Mouse (Mus musculus) embryonic fibroblast, embryonic 13.5 days (primary cell): ENCODE results near the gene Prkag1.

Source experiments
- CTCF ChIP-seq: IDR thresholded peaks from 2 replicates; pipeline ENCODE4 v1.5.1; 2011; ENCODE audit warnings: mild to moderate bottlenecking, control low read depth, low read length, moderate library complexity, borderline replicate concordance; ENCODE audit not compliant: insufficient read depth
- POLR2A ChIP-seq: IDR thresholded peaks from 2 replicates; pipeline ENCODE4 v1.6.1; 2011; ENCODE audit warnings: low read depth, mild to moderate bottlenecking, control low read depth, low read length, moderate library complexity

DNA sequence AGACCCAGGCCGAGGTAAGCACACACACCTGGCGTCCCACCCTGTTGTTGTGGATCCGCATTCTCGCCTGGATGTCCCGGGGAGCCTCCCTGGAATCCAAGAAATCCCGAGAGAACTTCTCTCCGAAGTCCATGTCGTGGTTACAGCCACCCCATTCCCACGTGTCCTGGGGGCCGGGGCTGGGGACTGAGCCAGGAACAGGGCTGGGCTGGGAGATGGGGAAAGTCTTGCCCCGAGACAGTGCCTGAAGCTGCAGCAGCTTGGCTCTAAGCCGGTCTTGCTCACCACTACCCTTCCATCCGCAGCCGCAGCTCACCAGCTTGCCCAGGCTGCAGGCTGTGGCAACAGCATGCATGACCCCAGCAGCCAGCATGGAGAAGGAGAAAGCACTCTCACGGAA lies 57.2 kb downstream of the Prkag1 start:
- no peak for TF ChIP-seq CTCF
- no peak for TF ChIP-seq POLR2A
